Mouse (Mus musculus): ENCODE data around the gene Rspo1. TPM values are rescaled to one million over a fixed set of nuclear protein-coding genes. Genes with fewer than 3 reads are reported as not detected.

Gene Rspo1
- 0.25 and 0.29 TPM in 2 replicates for total RNA-seq (2012; rRNA removed)
- total RNA-seq (2014; rRNA removed): 0.31 and 0.36 TPM in 2 replicates
- 0.50 and 0.87 TPM in 2 replicates for polyA plus RNA-seq (2012; ENCODE audit: insufficient read length, low read depth)

DNA sequence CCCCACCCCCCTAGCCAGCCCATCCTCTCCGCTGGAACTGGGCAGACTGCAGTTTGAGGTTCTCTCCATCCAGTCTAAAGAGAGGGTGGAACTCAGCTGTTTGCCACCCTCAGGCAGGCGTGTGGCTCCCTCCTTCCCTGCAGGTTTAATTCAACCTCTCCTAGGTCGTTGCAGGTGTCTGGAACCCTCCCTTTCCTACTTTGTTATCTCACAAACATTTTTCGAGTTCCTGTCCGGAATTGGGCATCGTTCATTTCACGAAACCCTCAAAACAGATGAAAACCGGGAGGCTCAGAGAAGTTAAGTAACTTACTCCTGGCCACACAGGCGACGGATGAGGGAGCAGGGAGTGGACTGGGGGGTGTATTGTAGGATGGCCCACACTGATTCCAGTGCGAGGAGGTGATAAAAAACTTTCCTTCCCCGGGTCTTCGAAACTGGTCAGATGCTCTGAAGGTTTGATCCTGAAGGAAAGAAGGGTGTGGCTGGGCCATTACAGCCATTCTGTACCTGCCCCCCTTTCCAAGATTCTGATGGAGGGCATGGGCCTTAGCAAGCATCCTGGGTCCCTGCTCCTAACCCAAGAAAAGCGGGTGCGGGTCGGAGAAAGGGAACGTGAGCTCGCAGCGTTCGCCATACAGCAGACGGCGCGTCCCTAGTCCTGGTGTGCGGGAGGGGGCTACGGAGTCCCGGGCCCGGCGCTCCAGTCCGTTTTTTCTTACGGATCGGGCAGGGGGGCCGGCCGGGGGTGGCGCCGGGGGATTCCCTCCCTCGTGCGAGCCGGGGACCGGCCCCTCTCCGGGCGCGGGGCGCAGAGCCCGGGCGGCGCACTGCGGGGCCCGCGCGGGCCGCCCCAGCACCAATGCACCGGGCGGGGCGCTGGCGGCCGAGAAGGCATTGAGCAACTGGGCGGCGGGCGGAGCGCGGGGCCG is at the start of gene Rspo1:
Gene Rspo1 (plus strand): TSS at position 760 of the 932 bp plus-strand sequence.
- H3K36me3 ChIP-seq (replicated peaks in 1 of 2; ENCODE audit: control insufficient read depth in 1 of 2, insufficient read depth in 1 of 2, low read length in 1 of 2): no peaks in the 10 kb centered on the region
- in situ Hi-C loops (cut with MboI; ENCODE audit: low pct_ligation_motif_present, low pct_unique_long_range_greater_than_20kb, low sequenced_read_pairs) (no loop called here), dilution Hi-C loops (cut with MboI; ENCODE audit: extremely low pct_ligation_motif_present, extremely low pct_unique_long_range_greater_than_20kb, low sequenced_read_pairs) (no loop called here)
- TF ChIP-seq TCF12 (IDR thresholded peaks at IDR 0.05; ENCODE audit: low read depth, low read length) (no peak), BHLHE40 (IDR thresholded peaks at IDR 0.05; ENCODE audit: low read depth, low read length) (no peak), USF2 (conservative IDR thresholded peaks at IDR 0.05; ENCODE audit: low read depth, low read length) (no peak), UBTF (IDR thresholded peaks at IDR 0.05; ENCODE audit: low read depth, low read length) (no peak), ZC3H11A (IDR thresholded peaks at IDR 0.05; ENCODE audit: low read depth, low read length) (no peak), KAT2A (IDR thresholded peaks at IDR 0.05; ENCODE audit: insufficient replicate concordance, low read length) (no peak), MAX (IDR thresholded peaks at IDR 0.05; ENCODE audit: low read length) (no peak), JUND (conservative IDR thresholded peaks at IDR 0.05; ENCODE audit: low read depth, low read length) (no peak), USF1 (IDR thresholded peaks at IDR 0.05; ENCODE audit: low read depth, low read length) (no peak), CHD1 (IDR thresholded peaks at IDR 0.05; ENCODE audit: low read depth, low read length) (no peak), SMC3 (IDR thresholded peaks at IDR 0.05; ENCODE audit: low read depth, low read length) (no peak), GABPA (IDR thresholded peaks at IDR 0.05; ENCODE audit: insufficient replicate concordance, low read depth, low read length) (no peak), CHD2 (IDR thresholded peaks at IDR 0.05; ENCODE audit: low read length) (no peak), MAFK (IDR thresholded peaks at IDR 0.05; ENCODE audit: insufficient replicate concordance, low read length) (no peak), CTCF (conservative IDR thresholded peaks at IDR 0.05 in 1 of 2, IDR thresholded peaks at IDR 0.05 in 1 of 2; ENCODE audit: low read depth in 2 of 2, low read length in 2 of 2) (no peak), MAZ (IDR thresholded peaks at IDR 0.05; ENCODE audit: low read depth, low read length) (no peak), POLR2AphosphoS2 (IDR thresholded peaks at IDR 0.05; ENCODE audit: low read depth, low read length) (no peak), EP300 (IDR thresholded peaks at IDR 0.05; ENCODE audit: low read length) (no peak), ZNF384 (IDR thresholded peaks at IDR 0.05; ENCODE audit: low read depth, low read length) (no peak)
- H3K9ac ChIP-seq (ENCODE audit: insufficient read depth, low read depth): no peak within 1 kb of the TSS
- no peak for DNase-seq (ENCODE audit: extremely low read depth)
- peaks cover 2% of the 10 kb centered on the region for H3K9me3 ChIP-seq (replicated peaks; ENCODE audit: low read length)
- H3K27ac ChIP-seq (ENCODE audit: insufficient read depth, low read depth): no peak within 1 kb of the TSS
- peaks cover 26 to 38% of the 10 kb centered on the region in 2 experiments for H3K4me1 ChIP-seq (ENCODE audit: control insufficient read depth in 1 of 2, insufficient read depth in 2 of 2)
- no peak within 1 kb of the TSS for H3K4me2 ChIP-seq (ENCODE audit: insufficient read depth, low read depth, poor library complexity, severe bottlenecking)
- no peak within 1 kb of the TSS for H3K4me3 ChIP-seq (replicated peaks in 1 of 3; ENCODE audit: low read depth in 2 of 3, low read length in 2 of 3, poor library complexity in 1 of 3)
- peaks cover 44% of the 10 kb centered on the region for H3K27me3 ChIP-seq (replicated peaks)
- no peaks in the 10 kb centered on the region for H3K79me2 ChIP-seq (replicated peaks; ENCODE audit: control insufficient read depth, extremely low read depth, insufficient read depth, poor library complexity, severe bottlenecking)

Data from CH12.LX (cell line).